Comparison of ENCODE assay signal across 20 mouse cellular contexts in genomic region chr3:38839438-38839837, GRCm38 (mm10).
"Had no signal": no experiment of that assay in that cellular context is flagged by ENCODE, and none has a peak within 500 bp of the region (broad histone marks: within the 10 kb centered on the region; RNA-seq: fewer than 3 reads in every experiment).

No protein-coding gene starts in this region.

- H3K27me3 ChIP-seq: limb, embryonic 15.5 days; liver, embryonic 12.5 days; megakaryocyte, embryonic 14.5 days; midbrain, embryonic 12.5 days; neural tube, embryonic 13.5 days; neural tube, embryonic 15.5 days had no signal

- H3K27ac ChIP-seq: limb, embryonic 15.5 days; liver, embryonic 12.5 days; liver, embryonic 14.5 days; macrophage; midbrain, embryonic 10.5 days; midbrain, embryonic 12.5 days; neural tube, embryonic 13.5 days; neural tube, embryonic 15.5 days had no signal

- H3K4me1 ChIP-seq: limb, embryonic 15.5 days; liver, embryonic 12.5 days; megakaryocyte, embryonic 14.5 days; midbrain, embryonic 12.5 days; neural tube, embryonic 13.5 days; neural tube, embryonic 15.5 days had no signal

- H3K9ac ChIP-seq: limb, embryonic 15.5 days; liver, embryonic 12.5 days; liver, embryonic 14.5 days; midbrain, embryonic 12.5 days; neural tube, embryonic 13.5 days; neural tube, embryonic 15.5 days had no signal

- H3K9me3 ChIP-seq: limb, embryonic 15.5 days; liver, embryonic 12.5 days; neural tube, embryonic 15.5 days had no signal

- H3K36me3 ChIP-seq: limb, embryonic 15.5 days; liver, embryonic 12.5 days; midbrain, embryonic 10.5 days; midbrain, embryonic 12.5 days; neural tube, embryonic 13.5 days; neural tube, embryonic 15.5 days had no signal

- ATAC-seq: liver, embryonic 12.5 days; midbrain, embryonic 16.5 days had no signal

- DNase-seq: midbrain, embryonic 14.5 days; retina, postnatal 1 day; right cerebral cortex, adult 18-20 months; right cerebral cortex, postnatal 25 days; right cerebral cortex, postnatal 4 days; spleen, adult 18-20 months; thymus, adult 18-20 months; thymus, postnatal 14 days; thymus, postnatal 36 days had no signal

- H3K4me3 ChIP-seq: limb, embryonic 15.5 days; liver, embryonic 12.5 days; megakaryocyte, embryonic 14.5 days; midbrain, embryonic 10.5 days; midbrain, embryonic 12.5 days; myocyte; neural tube, embryonic 13.5 days; neural tube, embryonic 15.5 days had no signal

- H3K4me2 ChIP-seq: limb, embryonic 15.5 days; liver, embryonic 12.5 days; midbrain, embryonic 12.5 days; neural tube, embryonic 13.5 days; neural tube, embryonic 15.5 days had no signal
